Mouse (Mus musculus) small intestine, adult 2 months (tissue): ENCODE measurements at regions not wholly inside any gene's neighbourhood (a gene's known extent, or its start where the extent isn't known, plus 50 kb on each side); places are given as distances from the start of the nearest gene placed in this dataset.

Source experiments
- H3K27ac ChIP-seq: fragments of 200-500 bp; 2 replicates; pipeline ENCODE4 v1.5.1; 2012; ENCODE audit warnings: low read depth, low read length, control low read depth, inconsistent platforms; ENCODE audit not compliant: insufficient read depth
- H3K27me3 ChIP-seq: fragments of 200-500 bp; 2 replicates; pipeline ENCODE4 v1.6.1; 2012; ENCODE audit warnings: mild to moderate bottlenecking, moderate library complexity, low read length, inconsistent platforms; ENCODE audit not compliant: control insufficient read depth, insufficient read depth
- H3K36me3 ChIP-seq: fragments of 200-500 bp; 2 replicates; pipeline ENCODE4 v1.6.1; 2012; ENCODE audit warnings: mild to moderate bottlenecking, low read length, control low read depth, inconsistent platforms; ENCODE audit not compliant: control insufficient read depth, insufficient read depth
- H3K4me1 ChIP-seq: fragments of 200-500 bp; 2 replicates; pipeline ENCODE4 v1.6.1; 2012; ENCODE audit warnings: low read length, inconsistent platforms, mixed read lengths; ENCODE audit not compliant: control insufficient read depth, insufficient read depth, insufficient read length
- H3K4me3 ChIP-seq: fragments of 200-500 bp; 2 replicates; pipeline ENCODE4 v1.5.1; 2012; ENCODE audit warnings: low read depth, mild to moderate bottlenecking, control low read depth, inconsistent platforms, low read length, moderate library complexity
- CTCF ChIP-seq: fragments of 200-500 bp; IDR thresholded peaks from 2 replicates; pipeline ENCODE4 v1.5.1; 2012; ENCODE audit warnings: low read depth, mild to moderate bottlenecking, control low read depth, inconsistent platforms, low read length, moderate library complexity, mixed read lengths; ENCODE audit not compliant: insufficient replicate concordance, insufficient read length; ENCODE audit errors: extremely low read depth
- POLR2A ChIP-seq: fragments of 200-500 bp; IDR thresholded peaks from 2 replicates; pipeline ENCODE4 v1.6.1; 2012; ENCODE audit warnings: low read depth, mild to moderate bottlenecking, control low read depth, inconsistent platforms, low read length, moderate library complexity
- WGBS: fragments of 180-500 bp; shearing (Covaris S2); methylation state at CpG from one replicate; pipeline ENCODE4 v1.1.7; 2018; 5-methylcytosine and 5-hydroxymethylcytosine counted together

DNA sequence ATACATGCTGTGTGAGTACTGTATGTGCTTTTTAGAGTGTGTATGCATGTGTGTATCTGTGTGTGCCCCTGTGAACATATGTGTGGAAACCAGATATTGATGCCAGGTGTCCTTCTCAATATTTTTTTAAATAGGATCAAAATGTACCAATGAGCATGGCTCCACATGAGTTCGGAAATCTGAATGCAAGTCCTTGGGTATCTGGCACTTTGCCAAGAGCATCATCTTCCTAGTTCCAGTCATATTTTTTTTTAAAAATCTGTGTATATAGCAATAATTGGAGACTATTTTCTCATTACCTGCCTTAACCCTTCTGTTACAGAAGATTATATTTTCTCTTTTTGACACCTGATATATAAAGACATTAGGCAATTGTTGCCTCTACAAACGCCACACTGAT, 255.0 kb upstream of the BC052040 start:
- Histone ChIP-seq H3K36me3 (no peaks in the 10 kb centered on the region), H3K27me3 (no peaks in the 10 kb centered on the region), H3K4me3 (no peak overlapping the region), H3K4me1 (no peaks in the 10 kb centered on the region), H3K27ac (no peak overlapping the region)
- 84% methylated on average over 2 of the region's 2 CpGs for WGBS
- TF ChIP-seq POLR2A (no peak), CTCF (no peak)

- Histone ChIP-seq H3K4me1 (no peaks in the 10 kb centered on the region), H3K4me3 (no peak overlapping the region), H3K36me3 (no peaks in the 10 kb centered on the region), H3K27ac (no peak overlapping the region), H3K27me3 (no peaks in the 10 kb centered on the region)
- WGBS, result 49% methylated on average over 7 of the region's 7 CpGs
- no peak for TF ChIP-seq CTCF
- no peak for TF ChIP-seq POLR2A
Measured at GRCm38 (mm10) chr2:115338178-115338577, 243.3 kb upstream of the BC052040 start.

DNA sequence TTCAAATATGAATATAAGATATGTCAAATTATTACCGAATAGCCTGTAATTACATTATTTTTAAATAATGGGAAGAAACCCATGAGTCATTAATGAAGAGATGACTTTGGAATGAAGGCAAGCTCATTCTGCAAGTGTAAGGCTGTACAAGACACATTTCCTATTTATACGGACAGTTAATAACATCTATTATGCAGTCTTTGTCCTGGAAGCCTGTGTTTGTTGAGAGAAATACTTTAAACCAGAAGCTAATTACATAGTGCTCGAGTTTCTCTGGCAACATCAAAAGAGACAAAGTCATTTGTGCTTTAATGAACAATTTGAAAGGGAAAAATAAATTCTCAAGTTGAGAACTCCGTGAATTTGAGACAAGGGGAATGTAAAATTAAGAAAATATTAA, 242.5 kb upstream of the BC052040 start:
- Histone ChIP-seq H3K36me3 (no peaks in the 10 kb centered on the region), H3K27me3 (no peaks in the 10 kb centered on the region), H3K27ac (no peak overlapping the region), H3K4me1 (no peaks in the 10 kb centered on the region), H3K4me3 (no peak overlapping the region)
- TF ChIP-seq POLR2A, result no peak
- TF ChIP-seq CTCF, result no peak
- 74% methylated on average over 4 of the region's 4 CpGs for WGBS

DNA sequence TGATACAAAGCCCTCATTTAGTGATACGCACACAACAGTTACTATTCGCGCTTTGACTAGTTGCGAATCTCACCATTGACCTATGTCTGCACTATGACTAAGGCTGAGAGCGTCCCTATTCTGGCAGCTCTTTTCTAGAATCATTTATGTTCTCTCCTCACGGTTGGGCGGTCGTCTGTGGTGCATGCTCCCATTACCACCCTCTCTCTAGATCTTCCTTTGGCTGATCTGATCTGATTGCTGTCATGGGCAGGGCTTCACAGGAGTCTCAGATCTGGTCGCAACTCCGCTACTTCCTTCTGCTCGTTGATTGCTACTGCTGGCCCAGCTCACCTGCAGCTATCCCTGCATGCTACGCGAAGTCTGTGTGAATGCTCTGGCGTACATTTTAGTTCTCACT, 239.2 kb upstream of the BC052040 start:
- 93% methylated on average over 14 of the region's 14 CpGs for WGBS
- TF ChIP-seq POLR2A (no peak), CTCF (no peak)
- Histone ChIP-seq H3K4me1 (no peaks in the 10 kb centered on the region), H3K27ac (no peak overlapping the region), H3K36me3 (no peaks in the 10 kb centered on the region), H3K4me3 (no peak overlapping the region), H3K27me3 (no peaks in the 10 kb centered on the region)

- Histone ChIP-seq H3K4me1 (no peaks in the 10 kb centered on the region), H3K27ac (no peak overlapping the region), H3K36me3 (no peaks in the 10 kb centered on the region), H3K4me3 (no peak overlapping the region), H3K27me3 (no peaks in the 10 kb centered on the region)
- WGBS, result 67% methylated on average over 6 of the region's 6 CpGs
- TF ChIP-seq POLR2A, result no peak
- no peak for TF ChIP-seq CTCF
Measured at GRCm38 (mm10) chr2:115346551-115346950, 235.0 kb upstream of the BC052040 start.

DNA sequence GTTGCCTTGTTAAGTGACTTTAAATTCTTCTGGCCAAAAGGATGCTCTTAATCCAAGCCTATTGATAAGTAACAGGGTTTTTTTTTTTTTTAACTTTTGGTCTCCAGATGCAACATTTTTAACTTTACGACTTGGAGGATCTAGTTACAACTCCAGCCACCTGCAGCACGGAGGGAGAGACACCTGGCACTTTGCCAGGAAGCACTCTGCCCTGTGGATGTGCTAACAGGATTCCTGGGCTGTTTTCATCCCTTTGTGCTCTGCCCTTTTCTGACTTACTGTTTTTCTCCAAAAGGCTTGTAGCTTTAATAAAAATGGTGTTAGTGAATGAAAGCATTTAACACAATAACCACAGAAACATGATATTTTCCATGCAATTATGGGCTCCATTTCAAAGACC, 233.3 kb upstream of the BC052040 start:
- Histone ChIP-seq H3K4me1 (no peaks in the 10 kb centered on the region), H3K36me3 (no peaks in the 10 kb centered on the region), H3K27me3 (no peaks in the 10 kb centered on the region), H3K4me3 (no peak overlapping the region), H3K27ac (no peak overlapping the region)
- no peak for TF ChIP-seq CTCF
- TF ChIP-seq POLR2A, result no peak
- 11% methylated on average over 2 of the region's 2 CpGs for WGBS

GRCm38 (mm10) chr2:115371072-115371471, 210.4 kb upstream of the BC052040 start:
- H3K27ac ChIP-seq, result no peak overlapping the region
- H3K36me3 ChIP-seq, result no peaks in the 10 kb centered on the region
- H3K4me1 ChIP-seq, result no peaks in the 10 kb centered on the region
- H3K27me3 ChIP-seq, result no peaks in the 10 kb centered on the region
- TF ChIP-seq CTCF (no peak), POLR2A (no peak)
- 74% methylated on average over 6 of the region's 6 CpGs for WGBS
- H3K4me3 ChIP-seq, result no peak overlapping the region

GRCm38 (mm10) chr2:115375336-115375735, 206.2 kb upstream of the BC052040 start:
- no peak overlapping the region for H3K27ac ChIP-seq

More at GRCm38 (mm10) chr2:115375336-115375735, 206.2 kb upstream of the BC052040 start:
- Histone ChIP-seq H3K4me3 (no peak overlapping the region), H3K27me3 (no peaks in the 10 kb centered on the region), H3K4me1 (no peaks in the 10 kb centered on the region), H3K36me3 (no peaks in the 10 kb centered on the region)
- 81% methylated on average over 5 of the region's 5 CpGs for WGBS
- no peak for TF ChIP-seq POLR2A
- TF ChIP-seq CTCF, result no peak
